Mouse (Mus musculus) olfactory bulb, adult 2 months (tissue): ENCODE measurements around the gene Timm23.

Experiments used
- CTCF ChIP-seq: fragments of 200-500 bp; IDR thresholded peaks from 2 replicates; pipeline ENCODE4 v1.5.1; 2012; ENCODE audit warnings: low read depth, mild to moderate bottlenecking, low read length, moderate library complexity; ENCODE audit not compliant: insufficient read depth
- POLR2A ChIP-seq: fragments of 200-500 bp; IDR thresholded peaks from 2 replicates; pipeline ENCODE4 v1.6.1; 2012; ENCODE audit warnings: mild to moderate bottlenecking, low read depth, low read length, moderate library complexity; ENCODE audit not compliant: insufficient read depth

- TF ChIP-seq POLR2A: peak; percentile 80
- TF ChIP-seq CTCF: no peak
These were observed 41.9 kb downstream of the Timm23 start, which contains the start of gene Ncoa4 for GRCm38 (mm10) chr14:32159690-32160246.
